Mouse (Mus musculus) embryonic stem cell, embryonic (primary cell): ENCODE measurements around the gene Pls1.

Source experiments
- CTCF ChIA-PET, 4 experiments: fragments of 300-600 bp in 2 of 4; fragments of 350-600 bp in 2 of 4; sonication (Branson Sonifier 250); formaldehyde crosslinking; loops; one replicate each; lab custom pipeline; 2022; ENCODE audit warnings: inconsistent platforms in 2 of 4; lab: Charles Lee
- POLR2A ChIA-PET, 4 experiments: fragments of 300-600 bp in 2 of 4; fragments of 350-600 bp in 2 of 4; sonication (Branson Sonifier 250); formaldehyde crosslinking; loops; one replicate each; lab custom pipeline; 2022; ENCODE audit warnings: antibody characterized with exemption in 4 of 4, inconsistent platforms in 1 of 4; lab: Charles Lee

Pls1 gene

GRCm38 (mm10) chr9:95815015-95815673, 30.0 kb downstream of the Pls1 start:
- POLR2A ChIA-PET: no interaction called here
- CTCF ChIA-PET: interaction anchor here in 1 of 4 experiments (1.0 kb wide), 1 partner anchor 10 kb away, joined by 6 read pairs; no protein-coding TSS in a partner anchor

- ChIA-PET CTCF (interaction anchor here in 3 of 4 experiments (0.6 to 1.0 kb wide), 3 partner anchors 9 to 111 kb away, joined by 3 to 5 read pairs (median 3); no protein-coding TSS in a partner anchor), POLR2A (interaction anchor here in 2 of 4 experiments (0.7 kb wide), 2 partner anchors 272 to 304 kb away, joined by 3 to 4 read pairs; no protein-coding TSS in a partner anchor)
These were observed 31.2 kb downstream of the Pls1 start for GRCm38 (mm10) chr9:95813721-95814531.

- ChIA-PET CTCF (interaction anchor here in 1 of 4 experiments (0.6 kb wide), 1 partner anchor 57 kb away, joined by 3 read pairs; no protein-coding TSS in a partner anchor), POLR2A (no interaction called here)
These were observed 33.3 kb downstream of the Pls1 start for GRCm38 (mm10) chr9:95811817-95812216.

- ChIA-PET CTCF (interaction anchor here in 1 of 4 experiments (0.6 to 0.7 kb wide), 2 partner anchors 18 to 59 kb away, joined by 3 to 4 read pairs; partner anchors contain the start of gene Trpc1), POLR2A (no interaction called here)
These were observed 35.5 kb downstream of the Pls1 start for GRCm38 (mm10) chr9:95809596-95809995.

GRCm38 (mm10) chr9:95805449-95805848, 39.7 kb downstream of the Pls1 start:
- ChIA-PET POLR2A (interaction anchor here (0.5 to 2.5 kb wide), 21 partner anchors 10 to 1268 kb away, joined by 3 to 9 read pairs (median 4); partner anchors contain the start of genes 1190002N15Rik (in 1 of the 4), Atr (in 1 of the 4), Pls1 (in 1 of the 4) and U2surp (in 1 of the 4)), CTCF (interaction anchor here (0.5 to 1.0 kb wide), 9 partner anchors 8 to 255 kb away, joined by 3 to 10 read pairs (median 6); no protein-coding TSS in a partner anchor)

- ChIA-PET POLR2A (interaction anchor here in 1 of 4 experiments (2.5 kb wide), 1 partner anchor 9 kb away, joined by 8 read pairs; no protein-coding TSS in a partner anchor), CTCF (no interaction called here)
These were observed 41.3 kb downstream of the Pls1 start for GRCm38 (mm10) chr9:95803783-95804182.

GRCm38 (mm10) chr9:95801610-95802451, 43.3 kb downstream of the Pls1 start:
- POLR2A ChIA-PET: no interaction called here
- CTCF ChIA-PET: no interaction called here

- POLR2A ChIA-PET: interaction anchor here in 2 of 4 experiments (0.7 to 2.6 kb wide), 5 partner anchors 9 to 601 kb away, joined by 3 to 8 read pairs (median 4); partner anchors contain the start of gene Gk5 (in 1 of the 2)
- CTCF ChIA-PET: no interaction called here
These were observed 48.8 kb downstream of the Pls1 start for GRCm38 (mm10) chr9:95796323-95796722.

- POLR2A ChIA-PET: interaction anchor here (0.7 to 2.6 kb wide), 9 partner anchors 9 to 602 kb away, joined by 3 to 8 read pairs (median 3); partner anchors contain the start of gene Gk5 (in 1 of the 4)
- CTCF ChIA-PET: interaction anchor here in 1 of 4 experiments (0.6 kb wide), 1 partner anchor 698 kb away, joined by 3 read pairs; no protein-coding TSS in a partner anchor
These were observed 49.3 kb downstream of the Pls1 start for GRCm38 (mm10) chr9:95795844-95796243.

- CTCF ChIA-PET: interaction anchor here in 2 of 4 experiments (0.6 to 0.7 kb wide), 2 partner anchors 233 to 698 kb away, joined by 3 read pairs; no protein-coding TSS in a partner anchor
- POLR2A ChIA-PET: interaction anchor here (0.6 to 2.6 kb wide), 8 partner anchors 10 to 324 kb away, joined by 3 to 8 read pairs (median 4); partner anchors contain the start of gene Gk5 (in 1 of the 4)
These were observed 49.9 kb downstream of the Pls1 start for GRCm38 (mm10) chr9:95795077-95795784.

GRCm38 (mm10) chr9:95793986-95794744, 50.9 kb downstream of the Pls1 start:
- ChIA-PET POLR2A (interaction anchor here in 3 of 4 experiments (0.5 to 2.6 kb wide), 5 partner anchors 11 to 202 kb away, joined by 3 to 14 read pairs (median 5); no protein-coding TSS in a partner anchor), CTCF (interaction anchor here in 2 of 4 experiments (0.6 to 0.9 kb wide), 3 partner anchors 11 to 234 kb away, joined by 3 to 4 read pairs (median 4); no protein-coding TSS in a partner anchor)

GRCm38 (mm10) chr9:95784888-95785511, 60.1 kb downstream of the Pls1 start:
- CTCF ChIA-PET: interaction anchor here in 2 of 4 experiments (0.7 kb wide), 2 partner anchors 26 to 28 kb away, joined by 4 to 5 read pairs; no protein-coding TSS in a partner anchor
- POLR2A ChIA-PET: interaction anchor here in 1 of 4 experiments (1.1 kb wide), 1 partner anchor 66 kb away, joined by 4 read pairs; no protein-coding TSS in a partner anchor

- ChIA-PET POLR2A (no interaction called here), CTCF (interaction anchor here in 1 of 4 experiments (0.7 kb wide), 1 partner anchor 10 kb away, joined by 4 read pairs; no protein-coding TSS in a partner anchor)
These were observed 61.3 kb downstream of the Pls1 start for GRCm38 (mm10) chr9:95783646-95784293.

- CTCF ChIA-PET: no interaction called here
- POLR2A ChIA-PET: no interaction called here
These were observed 73.4 kb downstream of the Pls1 start for GRCm38 (mm10) chr9:95771671-95772070.

- CTCF ChIA-PET: no interaction called here
- POLR2A ChIA-PET: interaction anchor here in 1 of 4 experiments (0.8 kb wide), 1 partner anchor 14 kb away, joined by 3 read pairs; no protein-coding TSS in a partner anchor
These were observed 81.9 kb downstream of the Pls1 start for GRCm38 (mm10) chr9:95763218-95763617.
